Mouse (Mus musculus) cerebellum, postnatal 10 days (tissue): ENCODE measurements at regions not wholly inside any gene's neighbourhood (a gene's known extent, or its start where the extent isn't known, plus 50 kb on each side); places are given as distances from the start of the nearest gene placed in this dataset.

Experiments used
- DNase-seq, 2 experiments: peaks; one replicate each; pipeline ENCODE4 v3.0.0; 2021; ENCODE audit warnings: mixed read lengths in 2 of 2

- DNase-seq = no peak
These were observed 61.3 kb upstream of the Gm3839 start for GRCm38 (mm10) chr14:11417857-11418256.

- DNase-seq = peak; percentile 7 to 20
These were observed 65.8 kb upstream of the Gm3839 start for GRCm38 (mm10) chr14:11422306-11422705.

GRCm38 (mm10) chr14:11428256-11429240, 72.0 kb upstream of the Gm3839 start:
- no peak for DNase-seq

- no peak for DNase-seq
These were observed 78.7 kb upstream of the Gm3839 start for GRCm38 (mm10) chr14:11435166-11435784.

- DNase-seq = no peak
These were observed 82.1 kb upstream of the Gm3839 start for GRCm38 (mm10) chr14:11438611-11439010.

GRCm38 (mm10) chr14:11440176-11440575, 83.7 kb upstream of the Gm3839 start:
- DNase-seq = no peak

- no peak for DNase-seq
These were observed 93.4 kb upstream of the Gm3839 start for GRCm38 (mm10) chr14:11449958-11450357.

- DNase-seq = no peak
These were observed 75.6 kb upstream of the Ptprg start for GRCm38 (mm10) chr14:11477731-11478130.

- no peak for DNase-seq
These were observed 71.2 kb upstream of the Ptprg start for GRCm38 (mm10) chr14:11482151-11482550.

- no peak for DNase-seq
These were observed 67.0 kb upstream of the Ptprg start for GRCm38 (mm10) chr14:11486287-11486686.

- no peak for DNase-seq
These were observed 51.6 kb upstream of the Ptprg start for GRCm38 (mm10) chr14:11501744-11502143.

- no peak for DNase-seq
These were observed 50.2 kb upstream of the Ptprg start for GRCm38 (mm10) chr14:11503156-11503555.
